Mouse (Mus musculus) urinary bladder, postnatal 10 days (tissue): ENCODE results near the gene Ropn1l.

ENCODE experiments used
- DNase-seq: peaks from one replicate; pipeline ENCODE4 v3.0.0; 2022; ENCODE audit warnings: low spot score

Ropn1l gene

DNA sequence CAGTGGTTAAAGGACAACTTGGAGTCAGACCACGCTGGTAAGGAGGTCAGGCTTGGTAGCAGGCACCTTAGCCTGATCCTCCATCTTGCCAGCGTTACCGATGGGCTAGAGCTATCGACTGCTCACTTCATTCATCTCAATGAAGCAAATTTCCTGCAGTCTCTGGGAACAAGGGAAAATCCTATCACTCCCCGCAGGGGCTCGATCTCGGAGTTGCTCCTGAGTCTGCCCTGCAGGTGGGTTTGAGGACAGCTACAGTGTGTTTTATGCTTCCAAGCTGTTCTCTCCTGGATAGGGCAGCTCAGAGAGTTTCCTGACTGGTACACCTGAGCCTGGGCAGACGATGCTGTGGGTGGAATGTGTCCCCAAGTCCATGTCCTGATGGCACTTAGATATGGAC lies 49.2 kb downstream of the Ropn1l start:
- no peak for DNase-seq

DNA sequence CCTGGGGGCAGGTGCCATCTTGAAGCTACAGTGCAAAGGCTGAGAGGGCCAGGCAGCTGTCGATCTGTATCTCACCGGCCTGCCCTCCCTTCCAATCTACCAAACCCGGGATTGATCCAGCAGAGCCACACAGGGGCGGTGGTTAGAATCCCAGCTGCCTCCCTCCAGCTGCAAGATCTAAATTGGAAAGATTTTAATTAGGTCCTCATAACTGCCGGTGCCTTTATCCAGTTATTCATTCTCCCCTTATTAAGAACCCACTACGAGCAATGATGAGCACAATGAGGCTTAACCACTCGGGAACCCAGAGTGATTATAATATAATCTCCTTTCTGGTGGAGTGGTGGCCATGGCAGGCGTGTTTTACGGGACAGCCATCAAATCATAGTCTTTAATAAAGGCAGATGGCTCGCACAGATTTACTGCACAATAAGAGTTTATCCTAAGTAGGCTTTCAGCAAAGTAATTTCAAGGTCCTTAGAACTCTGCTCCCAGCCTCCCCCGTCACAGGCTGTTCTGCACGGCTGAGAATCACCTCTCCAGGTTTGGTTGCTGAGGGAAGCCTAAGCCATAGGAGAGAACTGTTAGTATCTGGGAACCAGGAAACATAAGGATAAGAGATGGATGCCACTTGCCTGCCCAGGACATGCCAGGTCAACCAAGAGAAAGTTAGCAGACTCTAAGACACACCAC lies 51.2 kb downstream of the Ropn1l start:
- DNase-seq: no peak

DNA sequence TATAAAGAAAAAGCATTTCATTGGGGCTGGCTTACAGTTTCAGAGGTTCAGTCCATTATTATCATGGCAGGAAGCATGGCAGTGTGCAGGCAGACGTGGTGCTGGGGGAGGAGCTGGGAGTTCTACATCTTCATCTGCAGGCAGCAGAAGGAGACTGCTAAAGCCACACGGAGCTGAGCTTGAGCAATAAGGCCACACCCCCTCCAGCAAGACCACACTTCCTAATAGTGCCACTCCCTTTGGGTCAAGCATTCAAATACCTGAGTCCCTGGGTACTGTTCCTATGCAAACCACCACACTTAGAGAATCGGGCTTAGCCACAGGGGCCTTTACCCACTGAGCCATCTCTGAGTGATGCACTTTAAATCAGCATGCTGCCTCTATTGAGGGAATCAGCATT lies 52.6 kb downstream of the Ropn1l start:
- no peak for DNase-seq

DNA sequence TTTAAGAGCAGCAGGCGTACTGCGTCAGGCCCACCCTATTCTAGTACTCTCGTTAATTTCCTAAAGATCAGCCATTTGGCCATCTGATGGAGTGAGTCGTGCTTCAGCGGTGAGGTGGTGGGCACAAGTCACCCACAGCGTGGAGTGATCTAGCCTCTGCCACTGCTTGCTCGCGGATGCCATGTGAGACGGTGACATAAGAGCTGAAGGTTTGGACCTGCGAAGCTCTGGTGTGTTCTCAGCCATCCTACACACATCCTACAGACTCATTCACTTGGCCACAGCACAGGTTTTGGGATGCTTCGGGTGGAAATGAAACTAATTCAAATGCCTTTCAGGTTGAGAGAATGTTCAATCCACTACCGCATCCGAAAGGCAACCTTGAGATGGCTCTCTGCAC lies 54.8 kb downstream of the Ropn1l start:
- no peak for DNase-seq

DNA sequence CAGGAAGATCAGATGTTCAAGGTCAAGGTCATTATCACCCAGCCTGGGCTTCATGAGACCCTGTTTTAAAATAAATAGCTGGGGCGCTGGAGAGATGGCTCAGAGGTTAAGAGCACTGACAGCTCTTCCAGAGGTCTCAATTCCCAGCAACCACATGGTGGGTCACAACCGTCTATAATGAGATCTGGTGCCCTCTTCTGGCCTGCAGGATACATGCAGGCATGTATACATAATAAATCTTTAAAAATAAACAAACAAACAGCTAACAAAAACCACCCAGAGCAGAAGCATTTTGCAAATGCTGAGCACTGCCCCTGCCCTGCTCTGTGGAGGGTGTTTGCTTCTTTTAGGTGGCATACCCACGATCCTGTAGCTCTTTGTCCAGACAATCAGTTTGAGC lies 56.2 kb downstream of the Ropn1l start:
- no peak for DNase-seq

DNA sequence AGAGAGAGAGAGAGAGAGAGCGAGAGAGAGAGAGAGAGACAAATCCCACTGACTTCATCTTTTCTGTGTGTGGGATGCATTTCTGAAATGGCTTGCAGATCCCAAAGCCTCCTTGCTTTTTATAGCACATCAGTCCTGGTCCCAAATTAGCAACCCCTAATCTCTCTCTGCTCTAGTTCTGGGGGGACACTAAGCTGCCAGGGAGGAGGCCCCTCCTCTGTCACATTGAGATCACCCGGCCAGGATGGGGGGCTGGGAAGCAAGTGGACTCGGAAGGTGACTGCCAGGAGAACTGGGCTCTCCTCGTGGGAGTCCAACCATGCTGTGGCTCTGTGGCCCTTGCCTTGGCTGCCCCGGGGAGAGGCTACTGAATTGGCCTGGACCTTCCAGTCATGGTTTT lies 56.8 kb downstream of the Ropn1l start:
- no peak for DNase-seq

DNA sequence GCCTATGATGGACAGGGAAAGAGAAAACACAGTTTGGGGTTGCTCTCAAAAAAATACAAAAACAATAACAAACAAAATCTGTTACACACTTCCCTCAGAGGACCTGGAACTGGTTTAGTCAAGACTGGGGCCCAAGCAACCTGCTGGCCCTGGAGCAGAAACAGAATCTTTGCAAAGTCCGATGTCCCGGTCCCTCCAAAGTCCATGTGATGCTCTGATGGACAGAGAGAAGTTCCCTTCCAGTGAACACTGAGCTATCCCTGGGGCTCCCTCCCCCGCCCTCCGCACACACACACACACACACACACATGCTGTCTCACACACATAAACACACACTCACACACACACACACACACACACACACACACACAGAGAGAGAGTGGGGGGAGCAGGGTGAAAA lies 57.6 kb downstream of the Ropn1l start:
- no peak for DNase-seq

DNA sequence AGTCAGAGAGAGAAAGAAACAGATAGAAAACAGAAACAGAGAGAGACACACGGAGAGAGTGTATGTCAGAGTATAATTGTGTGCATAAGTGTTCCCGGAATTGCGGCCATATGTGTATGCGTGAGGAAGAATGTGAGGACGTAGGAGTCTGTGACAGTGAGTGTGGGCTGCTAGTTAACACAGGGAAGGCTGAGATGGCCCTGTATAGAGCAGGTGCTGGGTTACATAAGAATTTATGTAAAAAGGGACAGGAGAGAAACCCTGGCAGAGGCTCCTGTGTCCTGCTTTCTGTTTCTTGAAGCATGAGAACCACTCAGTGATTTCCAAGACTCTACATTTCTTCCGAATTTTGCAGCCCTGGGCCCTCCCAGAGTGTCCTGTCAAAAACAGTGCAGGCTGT lies 60.1 kb downstream of the Ropn1l start:
- no peak for DNase-seq

DNA sequence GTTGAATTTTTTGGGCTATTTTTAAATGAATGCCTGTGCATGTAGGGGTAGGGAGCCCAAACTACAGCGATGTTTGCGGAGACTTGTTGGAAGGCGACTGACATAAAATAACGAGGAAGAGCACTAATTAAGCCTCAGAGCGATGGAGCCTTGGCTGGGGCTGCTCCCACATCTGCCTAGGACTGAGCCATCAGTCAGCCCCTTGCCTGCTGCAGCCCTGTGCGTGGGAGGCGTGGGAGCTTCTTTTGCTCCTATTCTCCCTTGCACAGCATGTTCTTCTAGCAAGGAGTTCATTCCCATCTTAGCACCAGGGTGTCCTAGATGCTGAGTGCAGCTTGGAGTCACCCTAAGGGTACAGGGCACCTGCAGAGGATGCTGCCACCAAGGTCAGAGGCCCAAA lies 60.8 kb downstream of the Ropn1l start:
- no peak for DNase-seq

DNA sequence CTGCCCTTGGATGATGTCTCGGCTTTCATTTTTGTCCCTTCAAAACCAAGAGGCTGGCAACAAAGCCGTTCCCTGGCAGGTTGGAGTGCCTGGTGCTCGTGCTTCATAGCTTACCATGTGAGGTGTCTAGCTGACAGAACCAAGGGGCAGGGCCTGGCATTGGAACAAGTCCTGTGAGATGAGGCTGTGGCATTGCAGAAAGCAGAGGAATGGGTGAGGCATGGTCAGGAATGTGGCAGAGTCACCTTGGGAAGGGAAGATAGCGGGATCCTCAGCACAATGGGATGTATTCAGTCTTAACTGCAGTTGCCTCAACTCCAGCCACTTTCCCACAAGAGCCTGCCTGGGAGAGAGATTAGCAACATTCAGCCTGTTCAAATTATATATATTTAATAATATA lies 61.4 kb downstream of the Ropn1l start:
- DNase-seq: no peak
